Mouse (Mus musculus) olfactory bulb, adult 2 months (tissue): ENCODE data around the gene Kctd18.

Source experiments
- CTCF ChIP-seq: fragments of 200-500 bp; IDR thresholded peaks from 2 replicates; pipeline ENCODE4 v1.5.1; 2012; ENCODE audit warnings: low read depth, mild to moderate bottlenecking, low read length, moderate library complexity; ENCODE audit not compliant: insufficient read depth
- POLR2A ChIP-seq: fragments of 200-500 bp; IDR thresholded peaks from 2 replicates; pipeline ENCODE4 v1.6.1; 2012; ENCODE audit warnings: mild to moderate bottlenecking, low read depth, low read length, moderate library complexity; ENCODE audit not compliant: insufficient read depth

DNA sequence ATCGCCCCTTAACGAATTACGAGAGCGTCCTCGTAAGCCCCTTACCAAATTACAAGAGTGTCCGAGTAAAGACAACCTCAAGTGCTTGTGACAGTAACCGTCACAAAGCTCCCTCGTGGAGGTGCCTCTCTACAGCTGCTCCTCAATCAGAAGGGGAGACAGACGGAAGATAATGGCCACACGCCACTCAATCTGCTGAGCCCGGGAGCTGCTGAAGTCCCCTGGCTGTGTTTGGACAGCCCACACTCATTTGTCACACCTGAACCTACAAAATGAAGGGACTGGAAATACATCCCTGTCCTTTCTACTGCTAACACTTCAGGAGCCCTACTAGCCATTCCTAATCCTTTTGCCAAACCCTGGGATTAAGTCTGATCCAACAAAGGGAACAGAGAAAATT, 77.0 kb downstream of the Kctd18 start:
- TF ChIP-seq POLR2A (no peak), CTCF (no peak)
